Mouse (Mus musculus): Measurements from ENCODE around the gene Scyl2. TPM values are rescaled to one million over a fixed set of nuclear protein-coding genes. Genes with fewer than 3 reads are reported as not detected.

Gene Scyl2
- polyA plus RNA-seq (2015; fragmentation: Nextera tagmentation; extraction: Ambion mirVana): 6.9 and 7.5 TPM in 2 replicates

DNA sequence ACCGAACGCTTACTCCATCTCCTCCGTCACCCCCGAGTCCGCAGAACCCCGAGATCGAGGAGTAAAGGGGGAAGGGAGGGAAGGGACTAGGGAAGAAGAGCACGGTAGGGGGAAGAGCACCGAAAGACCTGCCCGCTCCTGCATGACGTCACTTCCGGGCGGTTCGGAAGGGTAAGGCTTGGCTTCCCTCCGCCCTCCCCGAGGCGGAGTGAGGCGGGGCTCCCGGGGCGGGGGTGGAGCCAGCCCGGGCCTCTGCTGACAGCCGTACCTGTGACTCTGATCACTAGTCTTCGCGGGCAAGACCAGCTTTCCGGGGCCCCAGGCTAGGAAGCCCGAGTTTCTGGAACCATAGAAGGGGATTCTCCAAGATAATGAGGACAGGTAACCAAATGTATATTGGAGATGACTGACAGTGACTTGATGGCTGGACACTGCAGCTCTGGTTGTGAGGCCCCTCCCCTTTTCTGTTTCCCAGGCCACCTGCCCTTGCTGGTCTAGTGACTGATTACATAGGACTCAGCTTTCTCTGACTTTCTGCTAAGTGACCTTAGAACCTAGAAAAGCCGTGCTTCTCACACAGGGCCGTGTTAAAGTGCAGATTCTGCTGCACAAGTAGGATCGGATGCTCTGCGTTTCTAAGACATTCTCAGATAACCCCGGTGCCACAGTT, at the start of gene Scyl2:
Scyl2 (minus strand) TSS at position 147 of the 670 bp plus-strand sequence.
- 4% methylated on average over 31 of the region's 31 CpGs for WGBS
- peak within 1 kb of the TSS; percentile 73 for H3K27ac ChIP-seq
- H3K4me1 ChIP-seq (replicated peaks): no peaks in the 10 kb centered on the region

DNA sequence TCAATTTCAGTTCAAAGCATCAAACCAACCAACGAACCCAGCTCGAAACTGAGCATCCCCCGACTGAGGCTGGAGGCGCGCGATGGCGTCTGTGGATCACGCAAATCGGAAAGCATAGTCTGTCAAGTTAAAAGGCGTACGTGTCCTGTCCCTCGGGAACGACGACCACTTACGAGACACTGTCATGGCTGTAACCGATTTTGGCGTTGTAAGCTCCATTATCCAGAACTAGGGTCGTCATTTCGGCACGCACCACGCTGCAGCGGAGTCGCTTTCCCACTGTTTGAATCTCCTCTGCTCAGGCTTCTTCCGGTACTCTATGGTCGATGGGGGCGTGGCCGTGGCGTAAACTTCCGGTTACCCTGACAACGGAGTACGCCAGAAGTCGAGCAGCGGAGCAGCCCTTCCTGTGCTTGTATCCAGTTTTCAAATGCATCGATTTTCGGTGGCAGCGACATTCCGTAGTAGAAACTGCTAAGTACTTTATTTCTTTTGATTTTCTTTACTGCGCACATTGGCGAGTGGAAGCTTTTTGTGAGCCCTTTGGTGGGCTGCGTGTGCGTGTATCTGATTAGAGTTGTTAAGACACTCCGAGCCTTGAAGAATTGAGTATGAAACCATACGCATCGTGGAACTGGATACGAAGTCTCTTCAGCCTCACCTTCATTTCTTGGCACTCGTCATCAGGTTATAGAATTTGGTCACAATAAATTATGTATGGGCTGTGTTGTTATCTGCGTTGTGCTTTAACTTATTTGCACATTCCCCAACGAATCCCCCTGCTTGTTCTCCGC, 46.1 kb upstream of the Scyl2 start, which contains the start of gene Actr6:
Actr6 (minus strand) TSS at position 295 of the 794 bp plus-strand sequence.
- H3K4me3 ChIP-seq (replicated peaks): peak within 1 kb of the TSS; percentile 58
- peak within 1 kb of the TSS; percentile 62 for H3K4me2 ChIP-seq (replicated peaks)
- H3K4me1 ChIP-seq (replicated peaks): peaks cover 8% of the 10 kb centered on the region; the same call in 1 of the 2 replicates
- ATAC-seq: peak; percentile 99
- H3K27me3 ChIP-seq (replicated peaks): no peaks in the 10 kb centered on the region
- no peaks in the 10 kb centered on the region for H3K9me3 ChIP-seq
- no peaks in the 10 kb centered on the region for H3K36me3 ChIP-seq
- WGBS: under 1% methylated on average over 49 of the region's 49 CpGs
- H3K27ac ChIP-seq: no peak within 1 kb of the TSS
- H3K9ac ChIP-seq: peak within 1 kb of the TSS; percentile 47

More for the DNA sequence above, at the start of gene Scyl2:
- peak; percentile 99 for ATAC-seq
- H3K9me3 ChIP-seq: no peaks in the 10 kb centered on the region
- no peaks in the 10 kb centered on the region for H3K27me3 ChIP-seq (replicated peaks)
- H3K36me3 ChIP-seq: no peaks in the 10 kb centered on the region
- peak within 1 kb of the TSS; percentile 99 for H3K4me3 ChIP-seq (replicated peaks)
- H3K9ac ChIP-seq: peak within 1 kb of the TSS; percentile 89
- H3K4me2 ChIP-seq (replicated peaks): peak within 1 kb of the TSS; percentile 73

DNA sequence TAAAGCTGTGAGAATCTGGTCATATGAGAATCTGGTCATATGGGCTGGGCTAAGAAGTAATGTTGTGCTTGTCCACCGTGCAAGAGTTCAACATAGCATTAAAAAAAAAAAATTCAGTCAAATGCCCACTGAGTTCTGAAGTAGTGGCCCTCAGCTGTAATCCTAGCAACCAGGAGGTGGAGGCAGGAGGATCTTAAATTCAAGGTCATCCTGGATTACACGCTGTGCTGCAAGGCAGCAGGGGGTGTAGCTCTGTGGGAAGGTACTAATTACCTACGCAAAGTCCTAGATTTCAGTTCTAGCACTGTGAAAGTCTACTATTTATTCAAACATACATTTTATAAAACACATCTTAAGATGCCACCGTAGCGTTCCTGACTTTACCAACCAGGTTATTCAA, 45.3 kb upstream of the Scyl2 start:
- H3K4me1 ChIP-seq (replicated peaks): peaks cover 8% of the 10 kb centered on the region; the same call in 1 of the 2 replicates
- WGBS: 12% methylated on average over 5 of the region's 5 CpGs
- H3K27me3 ChIP-seq (replicated peaks): no peaks in the 10 kb centered on the region
- peak overlapping the region; percentile 62 for H3K4me2 ChIP-seq (replicated peaks)
- H3K27ac ChIP-seq: no peak overlapping the region
- no peaks in the 10 kb centered on the region for H3K9me3 ChIP-seq
- peak overlapping the region; percentile 47 for H3K9ac ChIP-seq
- no peak for ATAC-seq
- no peaks in the 10 kb centered on the region for H3K36me3 ChIP-seq
- H3K4me3 ChIP-seq (replicated peaks): peak overlapping the region; percentile 58

DNA sequence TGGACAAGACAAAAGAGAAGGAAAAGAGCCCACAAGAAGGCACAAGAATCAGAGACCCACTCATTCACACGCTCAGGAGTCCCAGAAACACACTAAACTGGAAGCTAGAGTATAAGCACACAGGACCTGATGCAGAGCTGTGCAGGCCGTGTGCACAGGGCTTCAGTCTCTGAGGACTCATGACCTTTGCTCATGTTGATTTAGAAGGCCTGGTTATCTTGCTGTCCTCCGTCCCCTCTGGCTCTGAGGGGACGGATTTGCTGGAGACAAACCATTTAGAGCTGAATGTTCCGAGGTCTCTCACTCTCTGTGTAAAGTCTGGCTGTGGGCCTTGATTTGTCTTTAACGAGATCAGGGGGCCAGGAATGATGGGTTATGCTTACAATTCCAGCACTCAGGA, 44.3 kb upstream of the Scyl2 start:
- H3K27me3 ChIP-seq (replicated peaks): no peaks in the 10 kb centered on the region
- H3K4me1 ChIP-seq (replicated peaks): peaks cover 8% of the 10 kb centered on the region; the same call in 1 of the 2 replicates
- H3K36me3 ChIP-seq: no peaks in the 10 kb centered on the region
- H3K9ac ChIP-seq: no peak overlapping the region
- no peak overlapping the region for H3K4me3 ChIP-seq (replicated peaks)
- no peaks in the 10 kb centered on the region for H3K9me3 ChIP-seq
- H3K27ac ChIP-seq: no peak overlapping the region
- 80% methylated on average over 6 of the region's 6 CpGs for WGBS
- H3K4me2 ChIP-seq (replicated peaks): no peak overlapping the region
- ATAC-seq: no peak

DNA sequence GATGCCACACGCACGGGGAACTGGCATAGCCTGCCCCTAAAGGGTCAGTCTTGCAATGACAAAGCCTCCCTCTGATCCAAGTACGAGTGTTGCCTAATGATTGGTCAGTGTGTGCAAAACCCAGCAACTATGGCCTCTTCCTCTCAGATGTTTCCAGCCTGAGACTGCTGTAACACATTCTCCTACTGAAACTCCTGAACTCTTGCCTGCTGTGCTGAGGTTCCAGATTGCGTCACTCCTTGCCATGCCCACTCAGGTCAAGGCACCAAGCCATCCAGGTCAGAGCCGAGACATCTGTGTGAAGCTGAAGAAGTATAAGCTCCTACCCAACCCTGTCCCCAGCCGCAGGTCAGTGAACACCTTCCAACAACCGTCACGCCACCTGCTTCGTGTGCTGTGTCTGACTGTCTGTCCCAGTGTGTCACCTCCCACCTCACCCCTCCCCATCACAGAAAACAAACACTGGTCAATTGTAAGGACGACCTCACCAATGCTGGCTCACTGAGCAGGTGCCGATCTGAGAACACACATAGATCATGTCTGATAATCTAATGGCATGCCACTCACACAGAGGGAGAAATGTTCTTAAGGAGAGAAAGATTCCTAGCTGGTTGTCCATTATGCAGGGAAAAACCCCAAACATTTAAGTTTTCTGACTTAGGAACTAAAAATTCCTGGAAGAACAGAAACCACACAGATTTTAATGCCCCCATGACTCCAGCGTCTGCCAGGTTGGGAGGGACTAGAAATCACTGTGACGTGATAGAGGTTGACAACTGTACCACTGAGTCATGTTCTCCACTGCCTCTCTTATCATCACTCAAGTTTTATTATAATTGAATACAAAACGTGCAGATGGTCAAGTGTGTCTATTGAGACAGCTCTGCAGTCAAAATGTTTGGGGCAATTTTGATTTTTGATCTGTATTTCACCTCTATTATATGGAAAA, 36.4 kb upstream of the Scyl2 start:
- no peaks in the 10 kb centered on the region; the same call in 1 of the 2 replicates for H3K36me3 ChIP-seq
- H3K27ac ChIP-seq: no peak overlapping the region
- ATAC-seq: no peak
- H3K4me3 ChIP-seq (replicated peaks): no peak overlapping the region
- 90% methylated on average over 14 of the region's 14 CpGs for WGBS
- H3K4me2 ChIP-seq (replicated peaks): no peak overlapping the region
- no peaks in the 10 kb centered on the region for H3K27me3 ChIP-seq (replicated peaks)
- H3K9me3 ChIP-seq: no peaks in the 10 kb centered on the region
- H3K4me1 ChIP-seq (replicated peaks): no peaks in the 10 kb centered on the region
- no peak overlapping the region for H3K9ac ChIP-seq

DNA sequence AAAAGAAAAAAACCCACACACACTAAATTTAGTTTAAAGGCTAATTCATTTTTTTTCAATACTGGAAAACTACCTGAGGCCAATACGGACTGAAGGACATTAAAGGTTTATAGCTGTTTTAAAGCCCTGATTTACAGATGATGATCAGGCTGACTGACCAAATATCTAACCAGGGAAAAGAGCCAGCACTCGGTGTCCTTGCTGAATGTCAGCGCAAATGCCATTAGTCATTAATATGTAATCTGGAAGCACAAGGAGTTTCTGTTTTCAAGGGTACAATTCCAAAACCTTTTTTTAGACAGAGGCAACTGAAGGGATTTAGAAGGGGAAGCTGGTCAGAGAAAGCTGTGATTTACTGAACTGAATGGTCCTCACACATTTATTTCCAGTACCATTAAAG, 34.7 kb upstream of the Scyl2 start:
- no peak overlapping the region for H3K27ac ChIP-seq
- no peak for ATAC-seq
- WGBS: 78% methylated on average over 3 of the region's 3 CpGs
- H3K36me3 ChIP-seq: no peaks in the 10 kb centered on the region; the same call in 1 of the 2 replicates
- no peaks in the 10 kb centered on the region for H3K9me3 ChIP-seq
- no peaks in the 10 kb centered on the region for H3K27me3 ChIP-seq (replicated peaks)
- no peak overlapping the region for H3K9ac ChIP-seq
- no peaks in the 10 kb centered on the region for H3K4me1 ChIP-seq (replicated peaks)
- H3K4me3 ChIP-seq (replicated peaks): no peak overlapping the region
- no peak overlapping the region for H3K4me2 ChIP-seq (replicated peaks)

DNA sequence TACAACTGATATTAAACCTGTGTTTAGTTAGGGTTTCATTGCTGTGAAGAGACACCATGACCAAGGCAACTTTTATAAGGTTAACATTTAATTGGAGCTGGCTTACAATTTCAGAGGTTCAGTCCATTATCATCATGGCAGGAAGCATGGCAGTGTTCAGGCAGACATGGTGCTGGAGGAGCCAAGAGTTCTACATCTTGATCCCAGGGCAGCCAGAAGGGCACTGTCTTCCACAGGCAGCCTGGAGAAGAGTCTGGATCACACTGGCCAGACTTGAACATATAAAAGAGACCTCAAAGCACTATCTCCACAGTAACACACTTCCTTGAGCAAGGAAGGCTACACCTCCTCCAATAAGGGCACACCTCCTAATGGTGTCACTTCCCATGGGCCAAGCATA, 34.2 kb upstream of the Scyl2 start:
- no peak overlapping the region for H3K4me2 ChIP-seq (replicated peaks)
- no peak overlapping the region for H3K27ac ChIP-seq
- ATAC-seq: no peak
- H3K36me3 ChIP-seq: no peaks in the 10 kb centered on the region; the same call in 1 of the 2 replicates
- no peaks in the 10 kb centered on the region for H3K4me1 ChIP-seq (replicated peaks)
- no peaks in the 10 kb centered on the region for H3K27me3 ChIP-seq (replicated peaks)
- no peak overlapping the region for H3K4me3 ChIP-seq (replicated peaks)
- no peaks in the 10 kb centered on the region for H3K9me3 ChIP-seq
- no peak overlapping the region for H3K9ac ChIP-seq

DNA sequence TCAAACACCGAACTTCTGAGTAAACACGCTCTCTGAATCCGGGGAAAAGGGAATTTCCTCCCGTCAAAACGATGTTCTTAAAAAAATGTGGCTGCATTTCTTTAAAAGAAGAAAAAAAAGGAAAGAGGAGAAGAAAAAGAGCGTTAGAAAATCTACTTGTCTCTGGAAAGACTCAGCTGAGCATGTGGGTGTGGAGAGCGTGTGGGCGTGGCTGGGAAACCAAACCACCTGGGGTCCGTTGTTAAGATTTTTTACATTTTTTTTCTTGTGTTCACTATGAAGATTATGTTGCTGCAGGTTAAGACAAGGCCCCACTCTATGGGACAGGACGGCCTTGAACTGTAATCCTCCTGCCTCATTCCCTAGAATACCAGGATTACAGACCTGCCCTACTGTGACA, 28.8 kb upstream of the Scyl2 start:
- H3K27me3 ChIP-seq (replicated peaks): no peaks in the 10 kb centered on the region
- H3K9me3 ChIP-seq: no peaks in the 10 kb centered on the region
- H3K4me1 ChIP-seq (replicated peaks): no peaks in the 10 kb centered on the region
- H3K36me3 ChIP-seq: peaks cover 9% of the 10 kb centered on the region; the same call in 1 of the 2 replicates
- no peak overlapping the region for H3K4me2 ChIP-seq (replicated peaks)
- H3K9ac ChIP-seq: no peak overlapping the region
- no peak overlapping the region for H3K4me3 ChIP-seq (replicated peaks)
- 72% methylated on average over 10 of the region's 10 CpGs for WGBS
- ATAC-seq: no peak
- no peak overlapping the region for H3K27ac ChIP-seq

DNA sequence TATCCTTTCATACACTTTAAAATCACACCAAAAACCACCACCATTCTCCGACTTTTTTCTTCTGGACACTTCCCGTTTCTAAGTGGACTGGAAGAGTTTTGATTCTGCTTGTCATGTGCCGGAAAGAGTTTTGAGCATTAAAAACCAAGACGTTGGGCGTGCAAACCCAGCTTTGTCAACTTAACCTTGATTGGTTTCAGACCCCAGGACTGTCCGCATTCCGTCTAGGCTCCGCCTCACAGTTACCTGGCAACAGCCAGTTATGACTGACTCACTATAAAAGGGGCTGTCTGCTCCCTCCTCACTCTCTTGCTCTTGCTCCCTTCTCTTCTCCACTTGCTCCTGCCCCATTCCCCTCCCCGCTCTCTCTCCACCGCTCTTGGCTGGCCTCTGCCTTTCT, 22.6 kb upstream of the Scyl2 start:
- no peaks in the 10 kb centered on the region for H3K9me3 ChIP-seq
- WGBS: 34% methylated on average over 10 of the region's 10 CpGs
- no peak overlapping the region for H3K9ac ChIP-seq
- 0 out of 2 replicates have a peak, but pooled peaks cover 6% of the 10 kb centered on the region for H3K36me3 ChIP-seq
- peak; percentile 67; the same call in 1 of the 2 replicates for ATAC-seq
- H3K4me2 ChIP-seq (replicated peaks): peak overlapping the region; percentile 35
- no peaks in the 10 kb centered on the region for H3K27me3 ChIP-seq (replicated peaks)
- H3K4me3 ChIP-seq (replicated peaks): no peak overlapping the region
- no peak overlapping the region for H3K27ac ChIP-seq
- no peaks in the 10 kb centered on the region for H3K4me1 ChIP-seq (replicated peaks)

DNA sequence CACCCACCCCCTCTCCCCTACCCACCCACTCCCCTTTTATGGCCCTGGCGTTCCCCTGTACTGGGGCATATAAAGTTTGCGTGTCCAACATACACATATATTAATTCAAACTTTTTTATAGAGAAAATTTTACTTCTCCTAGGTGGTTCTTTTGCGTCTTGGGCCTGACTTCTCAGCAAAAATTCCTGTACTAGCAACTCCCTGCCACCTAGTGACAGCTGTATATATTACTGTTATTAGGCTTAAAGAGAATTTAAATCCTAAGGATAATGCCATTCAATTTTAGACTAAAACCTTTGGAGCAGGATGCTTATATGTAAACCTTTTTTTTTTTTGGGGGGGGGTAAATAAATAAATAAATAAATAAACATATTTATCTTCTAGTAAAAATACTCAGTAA, 21.3 kb upstream of the Scyl2 start:
- no peak overlapping the region for H3K4me3 ChIP-seq (replicated peaks)
- no peaks in the 10 kb centered on the region for H3K27me3 ChIP-seq (replicated peaks)
- ATAC-seq: no peak
- no peak overlapping the region for H3K9ac ChIP-seq
- H3K4me2 ChIP-seq (replicated peaks): no peak overlapping the region
- H3K27ac ChIP-seq: no peak overlapping the region
- 0 out of 2 replicates have a peak, but pooled peaks cover 6% of the 10 kb centered on the region for H3K36me3 ChIP-seq
- H3K4me1 ChIP-seq (replicated peaks): no peaks in the 10 kb centered on the region
- WGBS: 76% methylated on average over 3 of the region's 3 CpGs
- no peaks in the 10 kb centered on the region for H3K9me3 ChIP-seq

DNA sequence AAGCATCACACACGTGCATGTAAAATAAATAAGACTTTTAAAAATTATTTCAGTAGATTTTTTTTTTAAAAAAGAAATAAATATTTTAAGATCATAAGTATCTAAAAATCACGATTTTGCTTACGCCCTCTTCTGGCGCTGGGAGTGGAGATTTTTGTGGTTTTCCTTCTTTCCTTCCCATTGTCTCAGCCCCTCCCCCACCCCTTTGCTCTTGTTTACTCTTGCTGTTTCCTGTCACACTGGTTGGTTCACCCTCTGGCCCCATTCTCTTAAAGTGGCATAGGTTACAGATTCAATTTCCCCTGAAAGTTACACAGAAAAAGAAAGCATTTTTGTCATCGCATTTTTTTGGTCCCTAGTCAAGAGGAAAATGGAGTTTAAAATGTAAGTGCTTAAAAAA, 17.0 kb upstream of the Scyl2 start:
- no peak for ATAC-seq
- Histone ChIP-seq H3K9ac (no peak overlapping the region), H3K4me3 (replicated peaks) (no peak overlapping the region), H3K9me3 (no peaks in the 10 kb centered on the region), H3K4me1 (replicated peaks) (no peaks in the 10 kb centered on the region), H3K27ac (no peak overlapping the region), H3K27me3 (replicated peaks) (no peaks in the 10 kb centered on the region), H3K36me3 (no peaks in the 10 kb centered on the region), H3K4me2 (replicated peaks) (no peak overlapping the region)
- WGBS: 45% methylated on average over 5 of the region's 5 CpGs

DNA sequence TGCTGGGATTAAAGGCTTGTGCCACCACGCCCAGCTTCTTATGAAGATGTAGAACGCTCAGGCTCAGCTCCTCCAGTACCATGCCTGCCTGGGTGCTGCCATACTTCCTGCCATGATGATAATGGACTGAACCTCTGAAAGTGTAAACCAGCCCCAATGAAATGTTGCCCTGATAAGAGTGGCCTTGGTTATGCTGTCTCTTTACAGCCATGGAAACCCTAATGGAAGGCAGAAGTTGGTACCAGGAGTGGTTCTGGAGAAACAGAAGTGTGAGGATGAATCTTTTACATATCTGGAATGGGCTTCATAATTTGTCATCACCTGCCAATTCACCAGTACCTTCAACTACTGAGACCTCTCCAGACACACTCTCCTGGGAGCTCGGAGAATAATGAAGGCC, 11.9 kb upstream of the Scyl2 start:
- H3K4me3 ChIP-seq (replicated peaks): no peak overlapping the region
- no peaks in the 10 kb centered on the region for H3K27me3 ChIP-seq (replicated peaks)
- ATAC-seq: no peak
- WGBS: 90% methylated on average over 3 of the region's 3 CpGs
- H3K27ac ChIP-seq: no peak overlapping the region
- H3K36me3 ChIP-seq: no peaks in the 10 kb centered on the region
- no peaks in the 10 kb centered on the region for H3K9me3 ChIP-seq
- no peak overlapping the region for H3K9ac ChIP-seq
- no peak overlapping the region for H3K4me2 ChIP-seq (replicated peaks)
- no peaks in the 10 kb centered on the region for H3K4me1 ChIP-seq (replicated peaks)

All from intestine, embryonic 15.5 days (tissue).